Mouse (Mus musculus) MEL (cell line): ENCODE data around the gene Lurap1l.

Experiments
- CHD1 ChIP-seq: IDR thresholded peaks from 2 replicates; pipeline ENCODE4 v1.6.1; 2012; ENCODE audit warnings: low read depth, mild to moderate bottlenecking, inconsistent platforms, low read length, improper control_type of control experiment
- CTCF ChIP-seq, 3 experiments: IDR thresholded peaks in 2 of 3; conservative IDR thresholded peaks in 1 of 3; 2 replicates each; pipeline ENCODE4 v1.5.1; 2011 to 2012; ENCODE audit warnings: low read length in 3 of 3, low read depth in 2 of 3, mild to moderate bottlenecking in 2 of 3, improper control_type of control experiment in 1 of 3, inconsistent platforms in 1 of 3, mixed read lengths in 1 of 3, moderate library complexity in 1 of 3; ENCODE audit not compliant: control insufficient read depth in 1 of 3, insufficient read depth in 1 of 3, poor library complexity in 1 of 3, severe bottlenecking in 1 of 3
- MEF2A ChIP-seq: IDR thresholded peaks from 2 replicates; pipeline ENCODE4 v1.6.1; 2014; ENCODE audit warnings: low read depth, mild to moderate bottlenecking, inconsistent platforms, low read length, improper control_type of control experiment; ENCODE audit not compliant: poor library complexity, insufficient replicate concordance, severe bottlenecking; ENCODE audit errors: extremely low read depth
- POLR2A ChIP-seq, 2 experiments: IDR thresholded peaks; 2 replicates each; pipeline ENCODE4 v1.6.1; 2011 to 2012; ENCODE audit warnings: low read length in 2 of 2, mild to moderate bottlenecking in 2 of 2, control low read depth in 1 of 2, improper control_type of control experiment in 1 of 2, low read depth in 1 of 2, moderate library complexity in 1 of 2; ENCODE audit not compliant: control insufficient read depth in 1 of 2, insufficient read depth in 1 of 2, poor library complexity in 1 of 2
- RAD21 ChIP-seq: IDR thresholded peaks from 2 replicates; pipeline ENCODE4 v1.6.1; 2011; ENCODE audit warnings: mild to moderate bottlenecking, low read depth, low read length, improper control_type of control experiment

DNA sequence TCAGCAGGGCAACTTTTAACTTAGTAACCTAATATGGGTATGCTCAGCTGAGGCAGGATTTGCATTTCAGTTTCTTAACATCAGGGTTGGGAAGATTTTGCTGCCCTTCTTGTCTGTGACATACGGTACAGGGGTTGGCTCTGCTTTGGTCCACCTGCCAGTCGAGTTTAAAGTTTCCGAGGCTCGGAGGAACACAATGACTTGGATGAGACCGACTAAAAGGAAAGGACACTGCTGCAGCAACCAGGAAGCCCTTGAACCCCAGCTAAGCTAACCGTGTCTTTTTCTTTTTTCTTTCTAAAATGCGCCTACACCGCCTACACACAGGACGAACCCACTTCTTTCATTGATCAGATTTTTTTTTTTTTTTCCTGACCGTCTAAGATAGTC lies at the start of gene Lurap1l:
- TF ChIP-seq CTCF (IDR thresholded peaks at IDR 0.05 in 2 of 3, conservative IDR thresholded peaks at IDR 0.05 in 1 of 3; ENCODE audit: control insufficient read depth in 1 of 3, insufficient read depth in 1 of 3, low read depth in 2 of 3, low read length in 3 of 3, poor library complexity in 1 of 3, severe bottlenecking in 1 of 3) (no peak), POLR2A (IDR thresholded peaks at IDR 0.05; ENCODE audit: control insufficient read depth in 1 of 2, insufficient read depth in 1 of 2, low read depth in 1 of 2, low read length in 2 of 2, poor library complexity in 1 of 2) (no peak), MEF2A (no peak), RAD21 (no peak), CHD1 (no peak)
